Mouse (Mus musculus) ES-E14 (cell line): ENCODE measurements around the gene Slc26a6. TPM values are rescaled to one million over a fixed set of nuclear protein-coding genes. Genes with fewer than 3 reads are reported as not detected.

ENCODE experiments used
- DNase-seq: peaks from one replicate; pipeline ENCODE4 v3.0.0-alpha.2; 2013; ENCODE audit warnings: low read depth, low spot score
- H3K27ac ChIP-seq: 2 replicates; pipeline ENCODE4 v1.5.1; 2012; ENCODE audit warnings: low read depth, mild to moderate bottlenecking, low read length, moderate library complexity, mixed read lengths; ENCODE audit not compliant: poor library complexity, insufficient read depth, severe bottlenecking
- H3K36me3 ChIP-seq: 2 replicates; pipeline ENCODE4 v1.6.1; 2012; ENCODE audit warnings: mild to moderate bottlenecking, low read length, moderate library complexity, mixed read lengths; ENCODE audit not compliant: control insufficient read depth, poor library complexity, insufficient read depth, severe bottlenecking
- H3K4me1 ChIP-seq, 2 experiments: fragments of 150-350 bp in 1 of 2; sonication (generic) in 1 of 2; 2 replicates each; pipeline ENCODE4 v1.6.1; 2012; ENCODE audit warnings: low read length in 2 of 2, mild to moderate bottlenecking in 1 of 2, mixed read lengths in 1 of 2; ENCODE audit not compliant: control insufficient read depth in 2 of 2, insufficient read depth in 2 of 2, poor library complexity in 1 of 2
- H3K4me3 ChIP-seq, 2 experiments: fragments of 150-350 bp in 1 of 2; sonication (generic) in 1 of 2; 2 replicates each; pipeline ENCODE4 v1.5.1; 2012; ENCODE audit warnings: low read length in 2 of 2, low read depth in 1 of 2, mild to moderate bottlenecking in 1 of 2, mixed read lengths in 1 of 2; ENCODE audit not compliant: insufficient read depth in 1 of 2, poor library complexity in 1 of 2, severe bottlenecking in 1 of 2
- H3K9ac ChIP-seq: 2 replicates; pipeline ENCODE4 v1.6.1; 2012; ENCODE audit warnings: low read depth, mild to moderate bottlenecking, low read length, mixed read lengths; ENCODE audit not compliant: poor library complexity, insufficient read depth, severe bottlenecking
- H3K9me3 ChIP-seq: fragments of 150-350 bp; sonication (generic); 2 replicates; pipeline ENCODE4 v1.6.1; 2012; ENCODE audit warnings: low read depth, mild to moderate bottlenecking, low read length; ENCODE audit not compliant: control insufficient read depth, insufficient read depth
- CHD2 ChIP-seq: IDR thresholded peaks from 2 replicates; pipeline ENCODE4 v1.6.1; 2014; ENCODE audit warnings: mild to moderate bottlenecking, low read depth, low read length, inconsistent platforms
- HCFC1 ChIP-seq: IDR thresholded peaks from 2 replicates; pipeline ENCODE4 v1.6.1; 2012; ENCODE audit warnings: low read length, inconsistent platforms, borderline replicate concordance; ENCODE audit not compliant: insufficient read depth
- MAFK ChIP-seq: IDR thresholded peaks from 2 replicates; pipeline ENCODE4 v1.6.1; 2014; ENCODE audit warnings: mild to moderate bottlenecking, low read depth, low read length, inconsistent platforms; ENCODE audit not compliant: insufficient read depth
- ZC3H11A ChIP-seq: IDR thresholded peaks from 2 replicates; pipeline ENCODE4 v1.6.1; 2012; ENCODE audit warnings: low read depth, mild to moderate bottlenecking, inconsistent platforms, low read length, borderline replicate concordance
- ZNF384 ChIP-seq: IDR thresholded peaks from 2 replicates; pipeline ENCODE4 v1.6.1; 2012; ENCODE audit warnings: low read depth, low read length, inconsistent platforms
- in situ Hi-C, 2 experiments: fragments of 600-800 bp; cut with MboI; formaldehyde crosslinking; loops; one replicate each; pipeline ENCODE4 v1.15.1; 2025; ENCODE audit warnings: low sequenced_read_pairs in 2 of 2, inconsistent platforms in 1 of 2; ENCODE audit not compliant: unreplicated experiment in 2 of 2
- total RNA-seq: library from RNA; depleted of rRNA; stranded (reverse); fragments of 300-350 nt; gene quantifications from 2 replicates; pipeline ENCODE4 v1.2.3, GENCODE M21; 2012

Gene Slc26a6
- total RNA-seq, 1 experiment = 15.1 TPM

DNA sequence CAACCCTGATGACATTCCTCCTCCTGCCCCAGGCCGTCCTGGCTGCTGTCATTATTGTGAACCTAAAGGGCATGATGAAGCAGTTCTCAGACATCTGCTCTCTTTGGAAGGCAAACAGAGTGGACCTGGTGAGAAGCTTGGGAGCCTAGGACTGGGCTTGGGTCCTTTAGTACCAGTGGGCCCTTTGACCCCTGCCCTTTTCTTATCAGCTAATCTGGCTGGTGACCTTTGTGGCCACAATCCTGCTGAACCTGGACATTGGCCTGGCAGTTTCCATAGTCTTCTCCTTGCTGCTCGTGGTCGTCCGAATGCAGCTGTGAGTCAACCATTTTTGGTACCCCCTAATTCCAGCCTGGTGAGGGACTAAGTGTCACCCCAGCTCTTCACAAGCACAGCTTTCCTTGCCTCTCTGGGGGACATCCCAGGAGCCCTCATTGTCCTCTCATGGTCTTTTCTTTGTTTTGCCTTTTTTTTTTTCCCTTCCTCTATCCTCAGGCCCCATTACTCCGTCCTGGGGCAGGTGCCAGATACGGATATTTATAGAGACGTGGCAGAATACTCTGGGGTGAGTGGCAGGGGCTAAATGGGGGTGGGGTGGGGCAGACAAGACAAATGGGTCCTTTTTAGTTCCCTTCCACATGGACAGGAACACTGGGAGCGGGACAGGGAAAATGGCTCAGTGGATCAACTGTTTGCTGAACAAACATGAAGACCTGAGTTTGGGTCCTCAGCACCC lies 5.9 kb downstream of the Slc26a6 start:
- H3K9me3 ChIP-seq = no peaks in the 10 kb centered on the region
- no peak overlapping the region for H3K4me3 ChIP-seq
- no peak for DNase-seq
- H3K36me3 ChIP-seq = peaks cover 10% of the 10 kb centered on the region; the same call in 1 of the 2 replicates
- H3K4me1 ChIP-seq = peaks cover 0 to 2% of the 10 kb centered on the region in 2 experiments; a peak in 1 of 4 replicates
- TF ChIP-seq ZC3H11A (no peak), HCFC1 (no peak), MAFK (no peak), CHD2 (no peak), ZNF384 (no peak)
- H3K9ac ChIP-seq = no peak overlapping the region
- no peak overlapping the region for H3K27ac ChIP-seq
- in situ Hi-C loops = no loop called here

DNA sequence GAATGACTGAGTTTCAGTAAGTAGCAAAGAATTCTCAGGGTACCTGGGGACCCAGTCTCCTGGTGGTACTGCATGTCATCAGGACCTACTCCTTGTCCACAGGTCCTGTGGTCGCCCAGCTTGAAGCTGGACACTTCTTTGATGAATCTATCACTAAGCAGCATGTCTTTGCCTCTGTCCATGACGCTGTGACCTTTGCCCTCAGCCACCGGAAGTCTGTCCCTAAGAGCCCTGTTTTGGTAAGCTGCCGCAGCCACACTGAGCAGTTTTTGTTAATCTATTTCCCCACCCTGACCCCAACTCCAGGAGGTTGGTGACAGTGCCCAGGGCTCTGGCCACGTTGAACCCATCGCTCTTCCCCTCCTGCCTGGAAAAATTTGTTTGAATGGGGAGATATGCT lies 59.2 kb downstream of the Slc26a6 start:
- in situ Hi-C loops = no loop called here

DNA sequence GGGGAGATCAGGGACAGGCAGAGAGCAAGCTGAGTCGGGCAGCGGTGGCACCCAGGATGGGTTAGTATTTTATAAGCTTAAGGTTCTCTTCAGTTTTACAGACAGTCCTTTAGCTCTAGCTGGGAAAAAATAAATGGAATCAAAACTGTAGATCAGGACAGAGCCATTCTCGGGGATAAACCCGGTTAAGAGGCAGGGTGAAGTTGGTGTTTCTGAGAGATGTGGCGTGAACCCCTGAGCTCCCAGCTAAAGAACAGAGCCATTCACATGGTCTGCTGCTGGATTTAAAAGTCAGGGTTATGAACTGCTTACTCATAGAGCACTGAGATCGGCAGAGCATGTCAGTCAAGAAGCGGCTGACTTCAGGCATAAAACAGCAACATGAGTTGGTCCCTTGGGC lies 60.1 kb downstream of the Slc26a6 start:
- Histone ChIP-seq H3K9ac (no peak overlapping the region), H3K36me3 (no peaks in the 10 kb centered on the region), H3K27ac (no peak overlapping the region), H3K4me3 (no peak overlapping the region), H3K9me3 (no peaks in the 10 kb centered on the region), H3K4me1 (no peaks in the 10 kb centered on the region)
- no peak for DNase-seq
- in situ Hi-C loops = no loop called here
- no peak for TF ChIP-seq ZNF384
- TF ChIP-seq MAFK = no peak
- no peak for TF ChIP-seq ZC3H11A
- no peak for TF ChIP-seq HCFC1
- TF ChIP-seq CHD2 = no peak

More for the DNA sequence above, 59.2 kb downstream of the Slc26a6 start:
- H3K9ac ChIP-seq = no peak overlapping the region
- no peaks in the 10 kb centered on the region for H3K4me1 ChIP-seq
- no peaks in the 10 kb centered on the region for H3K9me3 ChIP-seq
- H3K4me3 ChIP-seq = no peak overlapping the region
- no peak overlapping the region for H3K27ac ChIP-seq
- DNase-seq = no peak
- H3K36me3 ChIP-seq = no peaks in the 10 kb centered on the region
- TF ChIP-seq CHD2 = no peak
- TF ChIP-seq ZC3H11A = no peak
- TF ChIP-seq ZNF384 = no peak
- no peak for TF ChIP-seq MAFK
- no peak for TF ChIP-seq HCFC1

DNA sequence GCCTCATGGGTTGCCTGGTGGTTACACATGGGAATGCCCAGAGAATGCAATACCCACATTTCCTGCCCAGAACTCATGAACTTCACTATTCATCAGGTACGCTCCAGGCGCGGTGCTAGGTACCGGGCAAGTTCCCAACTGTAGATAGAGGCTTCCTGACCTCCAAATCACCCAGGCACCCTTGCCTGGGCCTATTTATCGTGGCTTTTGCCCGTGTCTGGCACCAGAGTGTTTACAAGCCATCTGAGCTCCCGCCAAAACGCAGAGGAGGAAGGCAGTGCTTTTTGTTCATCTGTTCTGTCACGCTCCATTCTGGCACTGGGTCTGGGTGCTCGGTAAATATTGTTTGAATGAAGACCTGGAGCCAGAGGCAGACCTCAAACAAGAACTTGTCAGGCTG lies 60.5 kb downstream of the Slc26a6 start:
- no peak overlapping the region for H3K9ac ChIP-seq
- no peak for DNase-seq
- H3K4me3 ChIP-seq = no peak overlapping the region
- no peaks in the 10 kb centered on the region for H3K9me3 ChIP-seq
- no peaks in the 10 kb centered on the region for H3K36me3 ChIP-seq
- no peak for TF ChIP-seq ZC3H11A
- TF ChIP-seq CHD2 = no peak
- TF ChIP-seq MAFK = no peak
- TF ChIP-seq ZNF384 = no peak
- TF ChIP-seq HCFC1 = no peak
- H3K4me1 ChIP-seq = no peaks in the 10 kb centered on the region
- in situ Hi-C loops = no loop called here
- H3K27ac ChIP-seq = no peak overlapping the region

DNA sequence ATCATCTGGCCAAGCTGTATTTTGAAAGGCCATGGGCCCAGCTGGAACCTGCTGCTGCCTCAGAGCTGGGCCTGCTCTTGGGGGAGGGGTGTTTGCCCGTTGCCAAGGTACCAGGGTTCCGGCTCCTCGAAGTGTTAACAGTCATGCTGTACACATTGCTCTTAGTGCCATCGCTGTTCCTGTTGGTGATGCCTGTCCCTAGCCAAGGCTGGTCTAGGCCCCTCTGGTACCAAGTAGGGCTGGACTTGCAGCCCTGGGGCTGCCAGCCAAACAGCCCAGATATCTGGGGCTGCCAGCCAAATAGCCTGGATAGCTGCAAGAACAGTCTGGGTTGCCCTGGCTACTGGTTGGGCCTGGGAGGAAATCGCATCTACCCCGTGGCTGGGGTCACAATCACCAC lies 61.4 kb downstream of the Slc26a6 start, which contains the start of gene Tmem89:
Gene Tmem89 (plus strand): TSS at position 129 of the 400 bp plus-strand sequence.
- Histone ChIP-seq H3K4me1 (no peaks in the 10 kb centered on the region), H3K9me3 (no peaks in the 10 kb centered on the region), H3K36me3 (no peaks in the 10 kb centered on the region), H3K9ac (no peak within 1 kb of the TSS), H3K4me3 (no peak within 1 kb of the TSS), H3K27ac (no peak within 1 kb of the TSS)
- in situ Hi-C loops = no loop called here
- DNase-seq = no peak
- TF ChIP-seq HCFC1 = no peak
- no peak for TF ChIP-seq MAFK
